Mouse (Mus musculus): ENCODE measurements at regions not wholly inside any gene's neighbourhood (a gene's known extent, or its start where the extent isn't known, plus 50 kb on each side); places are given as distances from the start of the nearest gene placed in this dataset.

DNA sequence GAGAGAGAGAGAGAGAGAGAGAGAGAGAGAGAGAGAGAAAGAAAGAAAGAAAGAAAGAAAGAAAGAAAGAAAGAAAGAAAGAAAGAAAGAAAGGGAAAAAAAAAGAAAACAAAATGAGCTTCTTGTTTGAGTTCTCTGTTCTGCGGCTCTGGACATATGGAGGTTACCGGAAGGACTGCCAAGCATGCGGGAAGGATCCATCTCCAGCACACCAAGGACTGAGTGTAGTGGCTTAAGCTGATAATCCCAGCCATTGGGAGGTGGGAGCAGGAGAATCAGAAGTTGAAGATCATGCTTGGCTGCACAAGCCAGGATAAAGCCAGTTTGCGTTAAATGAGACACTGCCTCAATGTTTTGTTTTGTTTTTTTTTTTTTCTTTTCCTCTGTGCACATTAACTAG is 897.8 kb downstream of the Cdh8 start:
- 37% methylated on average over 4 of the region's 4 CpGs for WGBS
- Histone ChIP-seq H3K36me3 (replicated peaks) (no peaks in the 10 kb centered on the region), H3K9ac (no peak overlapping the region), H3K27me3 (no peaks in the 10 kb centered on the region), H3K9me3 (no peaks in the 10 kb centered on the region), H3K4me2 (no peak overlapping the region), H3K27ac (no peak overlapping the region), H3K4me1 (no peaks in the 10 kb centered on the region), H3K4me3 (replicated peaks) (no peak overlapping the region)
- ATAC-seq (ENCODE audit: low FRiP score): no peak

GRCm38 (mm10) chr8:98515246-98515645 is 901.0 kb downstream of the Cdh8 start:
- no peak overlapping the region for H3K9ac ChIP-seq
- no peak overlapping the region for H3K4me3 ChIP-seq (replicated peaks)
- no peaks in the 10 kb centered on the region for H3K4me1 ChIP-seq
- H3K27me3 ChIP-seq: no peaks in the 10 kb centered on the region
- no peak overlapping the region for H3K27ac ChIP-seq
- H3K36me3 ChIP-seq (replicated peaks): no peaks in the 10 kb centered on the region
- WGBS: 81% methylated on average over 5 of the region's 5 CpGs
- no peak for ATAC-seq (ENCODE audit: low FRiP score)
- H3K9me3 ChIP-seq: no peaks in the 10 kb centered on the region
- no peak overlapping the region for H3K4me2 ChIP-seq

DNA sequence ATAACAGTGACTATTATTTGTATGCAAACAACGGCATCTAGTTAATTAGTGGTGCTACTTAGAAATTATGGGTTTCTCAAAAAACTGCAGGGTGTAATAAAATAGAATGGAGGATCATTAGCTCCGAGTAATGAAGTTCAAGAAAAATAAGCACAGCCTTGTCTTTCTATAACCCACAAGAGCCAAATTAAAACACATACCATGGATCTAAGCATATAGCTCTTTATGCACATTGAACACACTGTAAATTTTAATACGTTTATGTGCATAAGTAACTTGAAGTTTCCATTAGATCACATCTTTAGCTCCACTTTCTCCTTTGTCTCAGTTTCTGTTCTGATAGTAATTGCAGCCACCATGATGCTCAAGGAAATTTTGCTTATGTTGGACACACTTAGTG is 919.5 kb downstream of the Cdh8 start:
- H3K4me3 ChIP-seq (replicated peaks): no peak overlapping the region
- ATAC-seq (ENCODE audit: low FRiP score): no peak
- 61% methylated on average over 3 of the region's 3 CpGs for WGBS
- no peaks in the 10 kb centered on the region for H3K36me3 ChIP-seq (replicated peaks)
- H3K4me1 ChIP-seq: no peaks in the 10 kb centered on the region
- H3K9me3 ChIP-seq: no peaks in the 10 kb centered on the region
- no peaks in the 10 kb centered on the region for H3K27me3 ChIP-seq
- H3K4me2 ChIP-seq: no peak overlapping the region
- H3K27ac ChIP-seq: no peak overlapping the region
- H3K9ac ChIP-seq: no peak overlapping the region

DNA sequence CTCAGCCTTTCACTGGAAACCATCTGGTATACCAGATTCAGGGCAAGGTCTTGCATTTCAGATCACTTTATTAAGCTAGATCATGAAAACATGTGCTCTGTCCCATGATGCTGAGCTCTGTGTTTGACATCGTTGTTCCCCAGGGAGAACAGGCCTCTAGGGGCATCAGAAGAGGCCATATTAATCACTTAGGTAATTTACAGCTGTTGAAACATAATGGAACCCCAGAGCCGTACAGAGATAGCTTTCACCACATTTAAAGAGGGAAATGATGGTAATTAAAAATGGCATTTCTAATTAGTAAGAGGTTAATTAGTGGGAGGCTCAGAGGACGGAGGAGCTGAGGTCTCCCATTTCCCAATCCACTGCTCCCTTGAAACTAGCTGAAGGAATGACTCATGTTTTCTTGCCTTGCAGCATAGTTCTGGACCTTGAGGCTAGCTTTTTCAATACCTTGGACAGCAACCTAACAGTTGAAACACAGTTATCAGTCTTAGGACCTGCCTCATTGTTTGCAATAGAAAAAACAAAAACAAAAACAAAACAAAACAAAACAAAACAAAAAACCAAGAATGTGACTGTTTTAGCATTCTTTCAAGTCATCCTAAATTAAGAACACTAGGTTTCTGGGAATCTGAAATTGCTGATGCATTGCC is 952.8 kb downstream of the Cdh8 start:
- ATAC-seq (ENCODE audit: low FRiP score): peak; percentile 84; the same call in 1 of the 2 replicates
- 35% methylated on average over 3 of the region's 3 CpGs for WGBS
- no peak overlapping the region for H3K4me2 ChIP-seq

DNA sequence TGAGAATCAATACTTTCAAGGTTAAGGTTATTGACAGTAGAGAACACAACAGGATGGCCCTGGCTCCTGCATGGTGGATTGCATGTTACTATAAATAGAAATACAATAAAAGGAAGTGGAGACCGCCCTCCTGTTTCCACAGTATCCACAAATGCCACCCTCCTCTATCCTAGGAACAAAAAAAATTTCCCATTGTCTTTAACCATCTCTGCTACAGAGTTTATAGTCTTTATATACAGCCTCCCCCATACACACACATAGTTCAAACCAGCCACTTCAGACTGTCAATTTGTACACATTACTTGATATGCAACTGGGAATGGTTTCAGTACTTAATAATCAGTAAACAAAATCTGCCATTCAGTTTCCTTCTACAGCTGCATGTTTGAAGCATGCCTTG is 960.7 kb downstream of the Cdh8 start:
- H3K27ac ChIP-seq: no peak overlapping the region
- no peaks in the 10 kb centered on the region for H3K9me3 ChIP-seq
- H3K4me2 ChIP-seq: no peak overlapping the region
- no peaks in the 10 kb centered on the region for H3K36me3 ChIP-seq (replicated peaks)
- no peaks in the 10 kb centered on the region for H3K27me3 ChIP-seq
- H3K9ac ChIP-seq: no peak overlapping the region
- 96% methylated on average over 1 of the region's 1 CpGs for WGBS
- no peaks in the 10 kb centered on the region for H3K4me1 ChIP-seq
- H3K4me3 ChIP-seq (replicated peaks): no peak overlapping the region
- no peak for ATAC-seq (ENCODE audit: low FRiP score)

More for the DNA sequence above, 952.8 kb downstream of the Cdh8 start:
- Histone ChIP-seq H3K4me1 (no peaks in the 10 kb centered on the region; the same call in 1 of the 2 replicates), H3K9ac (no peak overlapping the region), H3K27me3 (no peaks in the 10 kb centered on the region), H3K4me3 (replicated peaks) (no peak overlapping the region), H3K36me3 (replicated peaks) (no peaks in the 10 kb centered on the region), H3K27ac (no peak overlapping the region), H3K9me3 (no peaks in the 10 kb centered on the region)

All from forebrain, embryonic 12.5 days (tissue).